Mouse (Mus musculus): ENCODE data around the gene Cpvl. TPM values are rescaled to one million over a fixed set of nuclear protein-coding genes. Genes with fewer than 3 reads are reported as not detected.

Cpvl gene
- total and polyA plus RNA-seq, 3 experiments: not detected

DNA sequence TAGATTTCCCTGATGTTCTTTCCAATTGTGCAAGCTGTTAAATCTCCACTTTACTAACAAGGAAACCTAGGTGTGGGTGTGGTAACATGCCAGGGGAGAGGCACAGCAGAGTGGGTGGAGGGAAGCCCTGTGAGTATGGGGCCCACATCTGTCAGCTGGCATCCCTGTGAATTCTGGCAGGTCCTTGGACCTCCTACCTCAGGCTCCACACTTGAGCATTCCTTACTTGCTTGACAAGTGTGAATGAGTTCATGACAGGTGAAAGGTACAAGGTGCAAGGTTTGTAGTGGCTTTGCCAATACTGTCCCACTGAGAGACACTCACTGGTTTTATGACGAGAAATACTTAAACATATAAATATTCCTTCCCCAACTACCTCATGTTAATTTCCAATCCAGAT lies 4.4 kb downstream of the Cpvl start:
- Histone ChIP-seq H3K27me3 (replicated peaks) (no peaks in the 10 kb centered on the region), H3K4me1 (ENCODE audit: control insufficient read depth in 1 of 2, insufficient read depth in 2 of 2) (peaks cover 0 to 9% of the 10 kb centered on the region in 2 experiments; a peak in 2 of 4 replicates), H3K79me2 (replicated peaks; ENCODE audit: control insufficient read depth, extremely low read depth, insufficient read depth, poor library complexity, severe bottlenecking) (no peaks in the 10 kb centered on the region), H3K36me3 (replicated peaks in 1 of 2; ENCODE audit: control insufficient read depth in 1 of 2, insufficient read depth in 1 of 2, low read length in 1 of 2) (no peaks in the 10 kb centered on the region), H3K9ac (ENCODE audit: insufficient read depth, low read depth) (no peak overlapping the region), H3K27ac (ENCODE audit: insufficient read depth, low read depth) (no peak overlapping the region), H3K4me3 (replicated peaks in 1 of 3; ENCODE audit: low read depth in 2 of 3, low read length in 2 of 3, poor library complexity in 1 of 3) (no peak overlapping the region), H3K9me3 (replicated peaks; ENCODE audit: low read length) (no peaks in the 10 kb centered on the region), H3K4me2 (ENCODE audit: insufficient read depth, low read depth, poor library complexity, severe bottlenecking) (no peak overlapping the region)
- TF ChIP-seq ZNF384 (IDR thresholded peaks at IDR 0.05; ENCODE audit: low read depth, low read length) (no peak), EP300 (IDR thresholded peaks at IDR 0.05; ENCODE audit: low read length) (no peak), CTCF (conservative IDR thresholded peaks at IDR 0.05 in 1 of 2, IDR thresholded peaks at IDR 0.05 in 1 of 2; ENCODE audit: low read depth in 2 of 2, low read length in 2 of 2) (no peak), RCOR1 (conservative IDR thresholded peaks at IDR 0.05; ENCODE audit: low read depth, low read length) (no peak), SIN3A (IDR thresholded peaks at IDR 0.05; ENCODE audit: low read length) (no peak), MYC (IDR thresholded peaks at IDR 0.05; ENCODE audit: low read depth, low read length) (no peak), POLR2AphosphoS2 (IDR thresholded peaks at IDR 0.05; ENCODE audit: low read depth, low read length) (no peak), MEF2A (IDR thresholded peaks at IDR 0.05; ENCODE audit: borderline replicate concordance, low read depth, low read length) (no peak)
- DNase-seq (ENCODE audit: extremely low read depth): no peak
- in situ Hi-C loops (cut with MboI; ENCODE audit: low pct_ligation_motif_present, low pct_unique_long_range_greater_than_20kb, low sequenced_read_pairs) (no loop called here), dilution Hi-C loops (cut with MboI; ENCODE audit: extremely low pct_ligation_motif_present, extremely low pct_unique_long_range_greater_than_20kb, low sequenced_read_pairs) (no loop called here)

GRCm38 (mm10) chr6:53973468-53973867 lies 5.0 kb downstream of the Cpvl start:
- no peaks in the 10 kb centered on the region for H3K79me2 ChIP-seq (replicated peaks; ENCODE audit: control insufficient read depth, extremely low read depth, insufficient read depth, poor library complexity, severe bottlenecking)
- in situ Hi-C loops (cut with MboI; ENCODE audit: low pct_ligation_motif_present, low pct_unique_long_range_greater_than_20kb, low sequenced_read_pairs): no loop called here
- H3K27ac ChIP-seq (ENCODE audit: insufficient read depth, low read depth): no peak overlapping the region
- TF ChIP-seq MXI1 (IDR thresholded peaks at IDR 0.05; ENCODE audit: low read depth, low read length): no peak
- H3K9me3 ChIP-seq (replicated peaks; ENCODE audit: low read length): no peaks in the 10 kb centered on the region
- dilution Hi-C loops (cut with MboI; ENCODE audit: extremely low pct_ligation_motif_present, extremely low pct_unique_long_range_greater_than_20kb, low sequenced_read_pairs): no loop called here
- peaks cover 0 to 15% of the 10 kb centered on the region in 2 experiments; a peak in 2 of 4 replicates for H3K4me1 ChIP-seq (ENCODE audit: control insufficient read depth in 1 of 2, insufficient read depth in 2 of 2)
- H3K9ac ChIP-seq (ENCODE audit: insufficient read depth, low read depth): no peak overlapping the region
- no peak overlapping the region for H3K4me2 ChIP-seq (ENCODE audit: insufficient read depth, low read depth, poor library complexity, severe bottlenecking)
- H3K36me3 ChIP-seq (replicated peaks in 1 of 2; ENCODE audit: control insufficient read depth in 1 of 2, insufficient read depth in 1 of 2, low read length in 1 of 2): no peaks in the 10 kb centered on the region
- no peaks in the 10 kb centered on the region for H3K27me3 ChIP-seq (replicated peaks)
- no peak for DNase-seq (ENCODE audit: extremely low read depth)
- no peak overlapping the region for H3K4me3 ChIP-seq (replicated peaks in 1 of 3; ENCODE audit: low read depth in 2 of 3, low read length in 2 of 3, poor library complexity in 1 of 3)

DNA sequence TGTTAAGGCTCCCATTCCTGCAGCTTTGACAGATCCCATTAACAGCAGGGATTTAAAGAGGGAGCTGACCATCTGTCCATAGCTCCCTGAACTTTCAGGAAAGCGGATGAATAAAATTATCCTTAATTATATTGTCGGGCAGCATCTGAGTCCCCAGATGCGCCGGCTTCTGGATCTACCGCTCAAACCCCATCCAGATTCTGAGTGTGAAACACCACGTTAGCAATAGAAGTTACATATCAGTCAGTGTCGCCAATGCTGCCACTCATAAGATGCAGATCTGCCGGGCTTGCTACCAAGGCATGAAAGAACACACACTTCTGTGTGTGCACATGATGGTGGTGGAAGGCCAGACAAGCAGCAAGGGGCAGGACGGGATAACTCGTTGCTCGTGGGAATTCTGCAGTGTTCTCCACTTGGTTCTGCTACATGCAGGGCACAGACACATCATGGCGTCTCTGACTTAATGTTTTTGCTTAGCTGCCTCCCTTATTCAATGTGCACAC lies 6.2 kb downstream of the Cpvl start:
- DNase-seq (ENCODE audit: extremely low read depth): no peak
- Histone ChIP-seq H3K36me3 (replicated peaks in 1 of 2; ENCODE audit: control insufficient read depth in 1 of 2, insufficient read depth in 1 of 2, low read length in 1 of 2) (no peaks in the 10 kb centered on the region), H3K9me3 (replicated peaks; ENCODE audit: low read length) (no peaks in the 10 kb centered on the region), H3K4me2 (ENCODE audit: insufficient read depth, low read depth, poor library complexity, severe bottlenecking) (no peak overlapping the region), H3K27ac (ENCODE audit: insufficient read depth, low read depth) (no peak overlapping the region), H3K4me1 (ENCODE audit: control insufficient read depth in 1 of 2, insufficient read depth in 2 of 2) (peaks cover 0 to 23% of the 10 kb centered on the region in 2 experiments; a peak in 2 of 4 replicates), H3K27me3 (replicated peaks) (no peaks in the 10 kb centered on the region), H3K9ac (ENCODE audit: insufficient read depth, low read depth) (no peak overlapping the region), H3K79me2 (replicated peaks; ENCODE audit: control insufficient read depth, extremely low read depth, insufficient read depth, poor library complexity, severe bottlenecking) (no peaks in the 10 kb centered on the region), H3K4me3 (replicated peaks in 1 of 3; ENCODE audit: low read depth in 2 of 3, low read length in 2 of 3, poor library complexity in 1 of 3) (no peak overlapping the region)
- TF ChIP-seq TCF12 (IDR thresholded peaks at IDR 0.05; ENCODE audit: low read depth, low read length) (no peak), CHD2 (IDR thresholded peaks at IDR 0.05; ENCODE audit: low read length) (no peak)
- dilution Hi-C loops (cut with MboI; ENCODE audit: extremely low pct_ligation_motif_present, extremely low pct_unique_long_range_greater_than_20kb, low sequenced_read_pairs): no loop called here
- in situ Hi-C loops (cut with MboI; ENCODE audit: low pct_ligation_motif_present, low pct_unique_long_range_greater_than_20kb, low sequenced_read_pairs): no loop called here

Measured in CH12.LX (cell line).